Mouse (Mus musculus) adrenal gland, adult 2 months (tissue): Measurements from ENCODE around the gene Tmem56. TPM values are rescaled to one million over a fixed set of nuclear protein-coding genes. Genes with fewer than 3 reads are reported as not detected.

Experiments
- DNase-seq: peaks from one replicate; pipeline ENCODE4 v3.0.0; 2021
- polyA plus RNA-seq: library from polyadenylated mRNA; depleted of rRNA; stranded (reverse); fragments of >200 nt; gene quantifications from 2 replicates; pipeline ENCODE4 v1.2.3, GENCODE M21; 2012
- total RNA-seq, 2 experiments: library from RNA; stranded (reverse); gene quantifications; 2 replicates each; pipeline ENCODE4 v1.2.3; 2021

The Tmem56 gene
- total and polyA plus RNA-seq, 3 experiments = 7.8 to 56.3 (median 32.0) TPM

- DNase-seq = no peak
These were observed 5.3 kb downstream of the Tmem56 start for GRCm38 (mm10) chr3:121277557-121277956.

- no peak for DNase-seq
These were observed 5.9 kb downstream of the Tmem56 start for GRCm38 (mm10) chr3:121277009-121277408.

DNA sequence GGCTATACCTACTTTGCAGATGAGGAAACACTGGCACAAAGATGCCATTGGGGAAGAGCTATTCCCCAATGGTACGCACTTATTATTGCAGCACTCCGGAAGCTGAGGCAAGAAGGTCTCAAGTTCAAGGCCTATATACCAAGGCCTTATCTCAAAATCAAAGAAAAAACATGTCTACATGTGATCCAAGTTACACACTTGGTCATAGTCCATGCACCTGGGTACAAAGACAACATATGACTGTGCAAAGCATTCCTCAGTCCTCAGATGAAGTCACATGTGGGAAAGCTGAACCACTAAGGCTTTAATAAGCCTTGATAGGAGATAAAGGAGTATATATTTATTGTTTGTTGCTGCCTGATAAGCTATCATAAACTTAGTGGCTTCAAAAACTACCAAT lies 8.9 kb downstream of the Tmem56 start:
- DNase-seq = no peak

DNA sequence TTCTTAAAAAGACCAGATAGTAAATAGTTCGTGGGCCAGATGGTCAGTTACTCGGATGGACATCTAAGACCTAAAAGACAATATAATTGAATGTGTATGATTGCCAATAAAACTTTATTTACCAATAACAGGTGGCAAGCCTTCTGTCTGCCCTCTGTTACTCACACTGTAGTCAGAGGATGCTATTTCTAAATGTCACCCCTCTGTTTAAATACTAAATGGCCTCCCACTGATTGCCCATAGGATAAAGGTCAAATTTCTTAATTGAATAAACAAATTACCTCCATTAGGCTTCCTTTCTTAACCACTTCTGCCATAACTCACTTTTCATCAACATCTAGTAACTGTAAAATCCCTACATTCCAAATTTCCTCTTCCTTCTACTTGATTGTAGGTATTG lies 10.3 kb downstream of the Tmem56 start:
- no peak for DNase-seq

GRCm38 (mm10) chr3:121267283-121267682 lies 15.6 kb downstream of the Tmem56 start:
- DNase-seq = no peak

DNA sequence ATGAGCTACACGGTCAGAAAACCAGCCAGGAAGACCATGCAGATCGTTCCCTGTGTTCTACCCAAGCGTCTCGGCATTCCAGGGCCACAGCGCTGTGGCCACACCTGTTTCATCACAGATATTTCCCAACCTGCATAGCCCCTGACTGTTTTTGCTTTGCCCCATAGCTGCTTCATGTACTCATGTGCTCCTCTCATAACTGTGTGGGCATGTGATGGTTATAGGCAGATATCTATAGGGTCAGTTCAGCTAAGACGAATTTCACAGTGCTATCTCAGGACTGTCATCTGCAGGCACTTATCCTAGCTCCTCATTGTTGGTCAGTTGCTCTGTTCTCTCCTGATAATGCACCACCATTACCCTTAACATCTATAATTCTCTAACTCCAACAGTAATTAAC lies 18.7 kb downstream of the Tmem56 start:
- DNase-seq = no peak

DNA sequence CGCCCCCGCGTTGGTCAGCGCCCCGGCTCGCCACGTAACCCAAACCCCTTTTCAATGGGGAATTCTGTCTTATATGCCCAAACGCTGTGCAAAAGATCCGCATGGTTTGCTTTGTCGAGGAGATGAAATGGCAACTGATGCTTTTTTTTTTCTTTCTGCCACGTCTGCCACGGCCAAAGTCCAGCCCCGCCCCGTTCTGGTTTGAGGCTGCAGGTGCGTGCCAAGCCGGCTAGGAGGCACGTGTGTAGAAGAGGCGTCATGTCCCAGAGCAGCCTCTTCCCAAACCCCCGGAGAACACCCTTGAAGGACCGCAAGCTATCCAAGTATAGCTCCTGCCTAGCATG lies 19.7 kb downstream of the Tmem56 start:
- DNase-seq = peak; percentile 81

GRCm38 (mm10) chr3:121262521-121263204 lies 20.2 kb downstream of the Tmem56 start:
- DNase-seq = peak; percentile 82

DNA sequence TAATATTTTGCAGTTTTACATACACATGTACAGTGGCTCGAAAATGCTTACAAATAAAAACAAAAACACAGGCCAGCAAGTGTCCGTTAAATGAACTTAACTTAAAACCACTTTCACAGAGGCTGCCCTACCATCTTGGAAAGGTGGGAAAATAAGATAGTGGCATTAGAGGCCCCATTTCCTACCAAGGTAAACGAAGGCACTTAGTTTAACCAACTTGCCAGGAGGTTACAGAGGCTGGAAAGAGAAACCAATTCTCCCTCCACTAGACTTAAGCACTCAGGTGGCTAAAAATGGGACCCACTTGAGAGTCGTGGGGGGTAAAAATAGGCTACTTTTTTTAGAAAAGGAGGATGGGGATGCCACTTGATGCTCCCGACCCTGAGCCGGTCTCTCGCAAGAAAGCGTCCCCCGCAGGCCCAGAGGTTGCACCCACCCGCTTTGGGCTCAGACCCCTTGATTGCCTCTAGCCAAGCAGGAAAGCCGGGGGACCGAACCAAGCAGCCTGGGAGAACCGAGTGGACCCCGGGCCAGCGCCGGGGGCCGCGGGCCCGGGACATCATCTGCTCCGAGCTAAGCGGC lies 20.9 kb downstream of the Tmem56 start:
- no peak for DNase-seq

DNA sequence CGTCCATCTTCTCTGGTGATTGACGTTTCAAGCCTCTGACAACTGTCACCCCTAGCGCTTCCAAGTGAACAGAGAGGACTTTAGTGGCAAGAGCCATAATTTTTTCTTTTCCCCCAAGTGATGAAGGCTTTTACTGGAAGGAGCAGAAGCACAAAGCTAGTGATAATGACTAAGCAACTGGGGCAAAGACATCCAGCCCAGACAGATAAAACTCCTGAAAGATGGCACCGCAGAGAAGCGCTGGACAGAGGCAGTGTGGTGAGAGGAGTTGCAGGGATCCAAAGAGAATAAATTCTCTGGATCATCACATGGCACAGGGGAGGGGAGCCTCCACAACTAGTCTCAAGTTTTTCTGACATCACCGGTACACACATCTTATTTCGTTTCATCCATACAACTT lies 21.6 kb downstream of the Tmem56 start:
- DNase-seq = peak; percentile 27

DNA sequence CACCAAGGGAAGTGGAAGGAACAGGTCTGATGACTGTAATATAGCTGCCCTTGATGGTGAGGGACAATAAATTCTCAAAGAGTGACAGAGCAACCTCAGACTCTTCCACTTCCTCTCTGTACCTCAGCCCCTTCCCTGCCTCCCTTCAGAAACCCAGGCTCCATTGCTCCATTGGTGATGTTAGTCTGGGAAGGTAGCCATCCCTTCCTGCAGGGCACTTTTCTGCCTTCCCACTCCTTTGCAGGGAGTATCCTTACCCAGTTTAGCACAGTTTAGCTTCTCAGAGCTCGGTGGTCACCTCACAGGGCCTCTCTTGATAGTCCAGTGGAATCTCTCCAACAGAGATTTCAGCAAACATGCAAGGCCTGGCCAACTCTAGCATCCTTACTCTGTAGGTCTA lies 22.1 kb downstream of the Tmem56 start:
- DNase-seq = no peak

DNA sequence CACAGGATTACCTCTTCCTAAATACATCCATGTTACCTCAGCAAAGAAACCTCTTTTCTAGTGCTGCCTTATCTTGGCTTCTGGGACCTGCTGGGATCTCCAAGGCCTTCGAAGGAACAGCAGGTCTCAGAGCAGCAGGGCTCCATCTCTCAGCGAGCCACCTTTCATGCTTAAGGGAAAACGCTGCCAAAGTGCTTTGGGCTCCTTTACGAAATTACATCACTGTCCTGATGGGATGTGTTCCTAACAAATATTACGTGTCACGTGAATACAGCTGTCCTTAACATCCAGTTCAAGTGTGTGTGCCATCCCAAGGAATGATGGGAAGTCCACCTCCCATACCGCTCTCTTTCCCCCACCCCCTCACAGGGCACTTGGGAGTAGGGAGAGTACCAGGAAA lies 22.9 kb downstream of the Tmem56 start:
- DNase-seq = no peak

- no peak for DNase-seq
These were observed 24.1 kb downstream of the Tmem56 start for GRCm38 (mm10) chr3:121258521-121259478.

DNA sequence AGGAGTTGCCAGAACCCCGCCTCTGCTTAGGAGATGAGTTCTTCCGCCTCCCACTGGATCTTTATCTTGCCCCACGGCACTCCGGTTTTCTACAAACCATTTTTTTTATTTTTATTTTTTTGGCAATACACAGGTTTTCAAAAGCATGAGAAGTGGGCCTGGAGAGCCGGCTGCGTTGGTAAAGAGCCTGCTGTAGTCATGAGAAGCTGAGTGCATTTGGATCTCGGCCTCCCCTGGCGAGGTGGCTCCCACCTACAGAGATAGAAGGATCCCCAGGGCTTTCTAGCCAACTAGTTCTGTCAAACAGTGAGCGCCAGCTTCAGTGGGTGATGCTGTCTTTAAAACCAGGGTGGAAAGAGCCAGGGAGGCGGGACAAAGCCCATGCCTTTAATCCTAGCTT lies 25.5 kb downstream of the Tmem56 start:
- no peak for DNase-seq

GRCm38 (mm10) chr3:121256131-121256530 lies 26.8 kb downstream of the Tmem56 start:
- no peak for DNase-seq

DNA sequence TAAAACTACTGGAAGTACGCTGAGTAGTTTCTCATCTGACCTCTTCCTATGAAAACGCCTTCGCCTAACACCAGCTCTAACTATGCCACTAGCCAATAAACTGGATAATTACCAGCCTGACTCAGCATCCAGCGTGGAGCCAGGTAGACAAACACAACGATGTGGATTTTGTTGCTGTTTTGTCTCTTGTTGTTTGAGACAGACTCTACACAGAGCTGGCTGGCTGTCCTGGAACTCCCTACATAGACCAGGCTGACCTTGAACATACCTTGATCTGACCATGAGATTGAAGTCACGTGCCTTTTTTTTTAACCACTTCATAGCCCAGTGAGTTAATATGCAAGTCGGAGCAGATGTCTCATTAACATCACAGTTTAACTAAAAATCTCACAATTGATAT lies 27.4 kb downstream of the Tmem56 start:
- no peak for DNase-seq

DNA sequence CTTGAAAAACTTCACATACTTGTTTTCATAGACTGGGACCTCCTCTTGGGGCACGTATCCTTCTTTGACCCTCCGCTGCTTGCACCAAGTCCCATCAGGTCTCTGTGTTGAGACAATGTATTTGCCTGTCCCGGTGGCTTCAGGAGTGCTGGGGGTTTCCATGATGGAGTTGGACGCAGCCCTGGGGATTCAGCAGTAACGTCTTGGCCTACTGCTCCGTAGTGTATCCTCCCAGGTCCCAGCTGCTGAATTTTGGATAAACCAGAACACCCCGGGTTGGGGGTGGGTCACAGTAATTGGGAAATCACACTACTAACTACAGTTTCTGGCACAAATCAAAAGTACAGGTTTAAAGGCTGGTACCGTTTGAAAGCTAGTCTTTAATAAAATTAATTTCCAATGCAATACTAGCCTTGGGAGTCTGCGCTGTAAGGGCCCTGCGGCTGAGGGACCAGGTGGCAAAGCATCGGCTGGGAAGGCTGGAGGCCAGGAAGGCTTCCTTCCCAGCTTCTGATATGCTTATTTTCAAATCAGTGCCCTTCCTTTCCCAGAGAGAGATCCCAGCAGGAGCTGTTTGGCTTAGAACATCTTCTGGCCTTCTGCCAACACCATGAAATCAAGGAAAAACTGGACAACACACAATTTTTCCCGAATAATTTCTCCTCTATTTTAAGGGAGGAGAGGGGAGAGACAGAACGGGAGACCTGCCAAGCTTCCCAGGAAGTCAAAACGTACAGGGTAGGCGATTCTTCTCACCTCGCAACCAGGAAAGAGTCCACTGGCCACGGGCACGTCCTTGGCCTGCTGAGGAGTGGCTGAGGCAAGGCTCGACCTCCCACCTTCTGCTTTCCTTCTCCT lies 32.1 kb downstream of the Tmem56 start:
- peak; percentile 30 for DNase-seq

DNA sequence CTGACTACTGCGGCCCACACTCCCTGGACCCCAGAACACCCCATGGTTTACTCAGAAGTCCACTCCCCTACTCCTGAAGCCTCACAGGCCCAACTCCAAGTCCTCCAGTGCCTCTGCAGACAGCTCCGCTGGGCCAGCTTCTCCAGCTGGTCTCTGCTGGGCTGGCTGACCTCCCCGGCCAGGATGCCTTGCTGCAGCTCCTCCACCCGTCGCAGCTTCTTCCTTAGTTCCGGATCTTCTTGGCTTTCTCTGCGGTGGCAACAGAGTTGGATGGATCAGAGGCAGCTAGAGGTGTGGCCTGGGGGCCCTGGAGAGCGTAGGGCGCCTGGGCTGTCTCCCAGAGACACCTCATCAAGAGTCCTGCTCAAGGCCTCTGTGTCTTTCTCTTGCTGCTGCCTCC lies 32.9 kb downstream of the Tmem56 start:
- no peak for DNase-seq

DNA sequence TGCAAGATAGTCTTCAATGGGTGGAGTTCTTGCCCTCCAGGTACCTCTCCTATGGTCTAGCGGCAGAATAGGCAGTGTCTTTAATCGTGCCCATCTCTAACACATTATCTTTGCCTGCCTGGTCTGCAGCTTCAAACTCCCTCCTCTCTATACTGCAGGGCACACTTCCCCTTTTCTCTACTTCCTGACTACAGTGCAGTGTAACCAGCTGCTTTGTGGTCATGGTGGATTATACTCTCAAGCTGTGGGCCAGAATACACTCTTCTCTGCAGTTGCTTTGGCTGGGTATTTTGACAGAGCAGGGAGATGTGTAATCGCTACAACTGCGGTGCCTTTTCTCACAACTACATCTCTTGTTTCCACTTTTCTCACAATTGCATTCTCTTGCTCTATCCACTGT lies 40.0 kb downstream of the Tmem56 start:
- no peak for DNase-seq

- DNase-seq = no peak
These were observed 40.6 kb downstream of the Tmem56 start for GRCm38 (mm10) chr3:121242111-121242936.

DNA sequence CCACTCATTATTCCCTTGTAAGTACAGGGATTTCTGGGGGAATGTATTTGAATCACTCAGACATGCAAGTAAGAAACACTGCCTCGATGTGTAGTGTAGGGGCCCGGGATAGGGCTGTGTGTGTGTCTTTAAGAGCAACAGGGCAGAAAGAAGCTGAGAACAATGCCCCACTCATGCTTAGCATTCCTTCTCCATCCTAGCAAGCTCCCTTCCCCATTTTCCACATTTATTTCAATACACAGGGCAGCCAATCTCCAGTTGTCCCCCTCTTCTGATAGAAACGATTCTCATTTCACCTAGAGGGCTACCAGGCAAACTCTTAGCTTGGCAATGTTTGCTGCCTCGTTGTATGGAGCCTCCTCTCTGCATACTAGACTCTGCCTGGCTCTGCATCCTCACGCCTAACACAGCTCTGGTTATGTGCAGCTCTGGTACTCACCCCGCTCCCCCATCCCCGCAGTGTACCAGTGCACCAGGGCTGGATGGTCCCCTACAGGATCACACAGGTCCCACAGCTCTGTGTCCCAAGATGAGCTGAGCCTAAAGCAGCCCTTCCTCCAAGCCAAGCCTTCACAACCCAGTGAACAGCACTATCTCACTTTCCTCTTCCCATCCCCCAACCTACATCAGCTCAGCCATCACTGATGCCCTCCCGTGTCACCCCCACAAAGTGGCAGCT lies 42.4 kb downstream of the Tmem56 start:
- no peak for DNase-seq
